ENCODE assay signal across 8 mouse cellular contexts in genomic region chr1:168383832-168384593, GRCm38 (mm10). TPM values are rescaled to one million over a fixed set of nuclear protein-coding genes. Genes with fewer than 3 reads are reported as not detected.
A peak's percentile ranks its signal among the peaks of the same experiment; 100 is the strongest.
DNase-seq lines count a peak whose midpoint lies in the region; ATAC-seq and TF ChIP-seq lines count a peak whose summit lies in the region.

No protein-coding gene starts in this region.

- TF ChIP-seq POLR2A in cortical plate, adult 2 months (IDR thresholded peaks at IDR 0.05; ENCODE audit: extremely low read depth, insufficient read depth, low read length) = no peak
- TF ChIP-seq POLR2A in limb, embryonic 14.5 days (IDR thresholded peaks at IDR 0.05; ENCODE audit: borderline replicate concordance, extremely low read depth, insufficient read depth, insufficient read length) = no peak

- H3K9me3 ChIP-seq in hindbrain, embryonic 13.5 days = no peaks in the 10 kb centered on the region
- no peaks in the 10 kb centered on the region for H3K9me3 ChIP-seq in limb, embryonic 14.5 days (ENCODE audit: control insufficient read depth, low read length)

- ATAC-seq in hindbrain, embryonic 13.5 days (ENCODE audit: low FRiP score) = no peak
- ATAC-seq in limb, embryonic 14.5 days (ENCODE audit: low FRiP score, low read depth) = no peak
- no peak for ATAC-seq in CD4-positive, CD25-positive, alpha-beta regulatory T cell, adult 4 months

- no peaks in the 10 kb centered on the region for H3K27me3 ChIP-seq in hindbrain, embryonic 13.5 days
- H3K27me3 ChIP-seq in limb, embryonic 14.5 days (ENCODE audit: control insufficient read depth, insufficient read depth, low read length) = no peaks in the 10 kb centered on the region

- 0 out of 2 replicates have a peak overlapping the region, but pooled peaks have one; percentile 56 for H3K27ac ChIP-seq in cortical plate, adult 2 months (ENCODE audit: insufficient read depth, low read length)
- peak overlapping the region; percentile 66 for H3K27ac ChIP-seq in hindbrain, embryonic 13.5 days
- peak overlapping the region; percentile 58; the same call in 1 of the 2 replicates for H3K27ac ChIP-seq in limb, embryonic 14.5 days (replicated peaks; ENCODE audit: low read depth, low read length)

- no peak overlapping the region for H3K4me2 ChIP-seq in hindbrain, embryonic 13.5 days
- no peak overlapping the region for H3K4me2 ChIP-seq in limb, embryonic 14.5 days (replicated peaks; ENCODE audit: low read depth, low read length, severe bottlenecking)

- H3K9ac ChIP-seq in hindbrain, embryonic 13.5 days = peak overlapping the region; percentile 10; the same call in 1 of the 2 replicates
- H3K9ac ChIP-seq in limb, embryonic 14.5 days (ENCODE audit: low read depth, low read length, severe bottlenecking) = no peak overlapping the region

- H3K4me1 ChIP-seq in cortical plate, adult 2 months (ENCODE audit: control insufficient read depth, insufficient read depth, low read length) = peaks cover 29% of the 10 kb centered on the region
- H3K4me1 ChIP-seq in hindbrain, embryonic 13.5 days (replicated peaks) = peaks cover 79% of the 10 kb centered on the region
- peaks cover 76% of the 10 kb centered on the region for H3K4me1 ChIP-seq in limb, embryonic 14.5 days (ENCODE audit: control insufficient read depth, insufficient read depth, low read length)

- 15% methylated on average over 5 of the region's 5 CpGs for WGBS in hindbrain, embryonic 13.5 days
- 52% methylated on average over 5 of the region's 5 CpGs for WGBS in limb, embryonic 14.5 days

- TF ChIP-seq CTCF in cortical plate, adult 2 months (IDR thresholded peaks at IDR 0.05; ENCODE audit: extremely low read depth, insufficient read depth, low read length) = no peak

- H3K4me3 ChIP-seq in cortical plate, adult 2 months (ENCODE audit: insufficient read depth, low read length) = no peak overlapping the region
- no peak overlapping the region for H3K4me3 ChIP-seq in hindbrain, embryonic 13.5 days
- H3K4me3 ChIP-seq in limb, embryonic 14.5 days (replicated peaks; ENCODE audit: low read length) = no peak overlapping the region

- H3K36me3 ChIP-seq in hindbrain, embryonic 13.5 days = no peaks in the 10 kb centered on the region
- H3K36me3 ChIP-seq in limb, embryonic 14.5 days (ENCODE audit: control insufficient read depth, insufficient read depth, low read length) = no peaks in the 10 kb centered on the region

- peak; percentile 84 for DNase-seq in heart, adult 11 months
- no peak for DNase-seq in heart, postnatal 4 days
- no peak for DNase-seq in limb, embryonic 14.5 days (ENCODE audit: low spot score)
- DNase-seq in urinary bladder, adult 18-20 months (ENCODE audit: low spot score in 2 of 2) = no peak
- no peak for DNase-seq in cerebellum, adult 11-12 months

RNA-seq across cellular contexts. Expression of gene Pbx1, which starts 48.1 kb away (rescaled TPM):
- total RNA-seq in heart, postnatal 4 days (2021) = 100 to 1,000 TPM in 1 of 2 experiments, 10 to 100 TPM in 1; 90.6 to 101 TPM
- polyA plus RNA-seq in cortical plate, adult 2 months (2012; rRNA removed) = 63.4 and 65.5 TPM in 2 replicates
- 53.6 and 54.9 TPM in 2 replicates for polyA plus RNA-seq in hindbrain, embryonic 13.5 days (2015; fragmentation: Nextera tagmentation; extraction: Ambion mirVana)
- 48.2 and 59.9 TPM in 2 replicates for polyA plus RNA-seq in limb, embryonic 14.5 days (2012; rRNA removed)
- 26.5 and 32.1 TPM in 2 replicates for polyA plus RNA-seq in limb, embryonic 14.5 days (2014; fragmentation: Nextera tagmentation; extraction: Ambion mirVana)
- under 1 TPM; 0.11 to 0.27 TPM for polyA plus RNA-seq in CD4-positive, CD25-positive, alpha-beta regulatory T cell, adult 4 months (2017; shearing (Covaris generic))

Comparison
In these comparisons a context has a peak if more than half of its experiments do, and no peak if none do; other contexts are left out.
1. RNA of gene Pbx1, which starts 48.1 kb away (polyA plus RNA-seq): 63.4 to 65.5 TPM in cortical plate, adult 2 months, 53.6 to 54.9 TPM in hindbrain, embryonic 13.5 days and 26.5 to 59.9 TPM in limb, embryonic 14.5 days; 0.11 to 0.27 TPM in CD4-positive, CD25-positive, alpha-beta regulatory T cell, adult 4 months; every median in the first group is over 10 times any median in the second.
2. Peak in every context shown above with its lines, with median percentiles within 50 percentile points of each other: H3K27ac ChIP-seq.